Mouse (Mus musculus) cerebellum, adult 2 months (tissue): Measurements from ENCODE around the gene Pde4dip.

Experiments used
- CTCF ChIP-seq: fragments of 200-500 bp; IDR thresholded peaks from 2 replicates; pipeline ENCODE4 v1.5.1; 2011; ENCODE audit warnings: low read depth, mild to moderate bottlenecking, control low read depth, low read length, moderate library complexity, borderline replicate concordance; ENCODE audit not compliant: insufficient read depth
- POLR2A ChIP-seq: fragments of 200-500 bp; IDR thresholded peaks from 2 replicates; pipeline ENCODE4 v1.6.1; 2011; ENCODE audit warnings: low read length, control low read depth, borderline replicate concordance; ENCODE audit not compliant: insufficient read depth

DNA sequence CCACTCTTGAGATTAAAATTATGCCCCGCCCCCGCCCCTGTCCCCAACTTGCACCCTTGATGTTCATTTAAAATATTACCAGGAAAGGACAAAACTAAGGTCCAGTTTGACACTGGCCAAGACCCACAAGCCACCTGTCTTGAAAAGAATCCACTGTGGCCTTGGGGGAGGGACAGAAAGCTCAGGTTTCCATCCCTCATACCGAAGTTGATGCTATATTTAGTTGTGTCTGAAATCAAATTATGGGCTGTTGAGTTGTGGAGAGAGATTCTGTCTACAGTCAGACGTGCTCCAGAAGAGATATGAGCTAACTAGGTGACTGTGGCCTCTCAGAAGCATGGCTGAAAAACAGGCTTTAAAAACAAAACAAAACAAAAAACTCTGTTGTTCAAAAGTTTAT lies 18.8 kb downstream of the Pde4dip start:
- TF ChIP-seq CTCF (no peak), POLR2A (no peak)
